Mouse (Mus musculus): Measurements from ENCODE around the gene Gm20604.

- TF ChIP-seq EP300 (IDR thresholded peaks at IDR 0.05; ENCODE audit: insufficient read depth, low read depth, low read length) (no peak), POLR2A (IDR thresholded peaks at IDR 0.05; ENCODE audit: insufficient read depth, low read length) (no peak)
These were observed 14.6 kb downstream of the Gm20604 start, which contains the start of the genes Moap1 and Tmem251 for GRCm38 (mm10) chr12:102743589-102744574.

All from ES-Bruce4 (cell line).